Mouse (Mus musculus): ENCODE data around the gene Myo3b.

Myo3b gene

DNA sequence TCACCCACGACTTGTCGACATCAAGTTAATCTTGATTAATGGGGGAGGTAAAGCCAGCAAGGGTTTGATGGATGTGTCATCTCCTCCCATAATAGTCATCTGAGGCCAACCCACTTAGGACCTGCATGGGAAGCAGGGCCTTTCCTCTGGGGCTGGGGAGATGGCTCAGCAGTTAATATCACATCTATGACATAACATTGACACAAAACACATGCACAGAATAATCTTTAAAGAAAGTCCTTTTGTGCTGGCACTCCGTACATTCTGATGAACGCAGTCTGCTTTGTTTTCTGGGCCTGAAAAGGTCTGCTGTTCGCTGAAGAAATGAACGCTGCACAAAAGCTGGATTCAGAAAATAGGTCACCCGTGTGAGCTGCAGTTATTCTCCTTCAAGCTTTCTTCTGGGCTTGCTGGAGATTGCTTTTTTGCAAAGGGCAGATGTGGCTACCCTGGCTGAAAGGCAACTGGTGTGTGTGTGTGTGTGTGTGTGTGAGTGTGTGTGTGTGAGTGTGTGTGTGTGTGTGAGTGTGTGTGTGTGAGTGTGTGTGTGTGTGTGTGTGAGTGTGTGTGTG lies 26.9 kb downstream of the Myo3b start:
- WGBS: 55% methylated on average over 7 of the region's 7 CpGs

DNA sequence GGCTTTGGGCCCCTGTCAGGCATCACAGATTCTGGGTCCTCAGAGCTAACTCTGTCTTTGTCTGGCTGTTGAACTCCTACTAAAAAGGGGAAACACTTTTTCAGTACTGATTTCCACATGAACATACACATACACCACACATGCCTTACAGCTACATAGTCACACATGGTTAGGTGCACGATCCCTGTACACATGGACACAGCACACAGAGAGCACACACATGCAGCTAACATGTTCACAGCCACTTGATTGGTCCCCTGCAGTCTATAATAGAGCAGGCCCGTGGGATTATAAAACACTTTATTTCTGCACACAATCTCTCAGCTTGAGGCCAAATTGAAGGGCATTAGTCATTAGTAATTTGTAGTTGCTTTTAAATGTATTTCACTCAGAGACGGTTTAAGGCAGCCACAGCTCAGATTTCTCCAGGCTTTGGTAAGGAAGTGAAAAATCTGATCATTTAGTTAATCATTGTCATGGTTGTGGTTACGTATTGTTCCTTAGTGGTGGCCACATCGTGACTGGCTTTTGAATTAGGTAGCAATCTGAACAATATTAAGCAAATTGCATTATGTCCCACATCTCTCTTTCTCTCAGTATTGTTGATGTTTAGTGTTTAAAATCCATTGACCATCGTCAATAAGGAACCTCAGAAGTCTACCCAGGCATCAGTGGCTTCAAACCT lies 27.6 kb downstream of the Myo3b start:
- 81% methylated on average over 6 of the region's 6 CpGs for WGBS

DNA sequence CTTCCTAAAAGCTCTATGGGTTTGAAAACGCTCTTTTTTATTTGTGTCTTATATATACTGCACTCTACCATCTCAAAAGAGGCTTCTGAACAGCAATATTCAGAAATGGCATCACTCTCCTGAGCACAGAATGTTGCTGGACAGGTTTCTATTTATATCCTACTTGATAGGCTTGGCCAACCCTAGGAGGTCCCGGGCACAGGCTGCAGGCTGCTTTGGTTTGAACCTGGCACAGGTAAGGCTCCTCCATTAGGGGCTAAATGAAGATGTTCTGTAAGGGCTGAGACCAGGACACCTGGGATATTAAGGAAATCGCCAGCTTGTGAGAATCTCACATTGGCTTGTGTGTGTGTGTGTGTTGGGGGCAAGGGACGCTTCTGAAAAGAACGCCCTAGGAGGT lies 30.9 kb downstream of the Myo3b start:
- WGBS: 86% methylated on average over 5 of the region's 5 CpGs

DNA sequence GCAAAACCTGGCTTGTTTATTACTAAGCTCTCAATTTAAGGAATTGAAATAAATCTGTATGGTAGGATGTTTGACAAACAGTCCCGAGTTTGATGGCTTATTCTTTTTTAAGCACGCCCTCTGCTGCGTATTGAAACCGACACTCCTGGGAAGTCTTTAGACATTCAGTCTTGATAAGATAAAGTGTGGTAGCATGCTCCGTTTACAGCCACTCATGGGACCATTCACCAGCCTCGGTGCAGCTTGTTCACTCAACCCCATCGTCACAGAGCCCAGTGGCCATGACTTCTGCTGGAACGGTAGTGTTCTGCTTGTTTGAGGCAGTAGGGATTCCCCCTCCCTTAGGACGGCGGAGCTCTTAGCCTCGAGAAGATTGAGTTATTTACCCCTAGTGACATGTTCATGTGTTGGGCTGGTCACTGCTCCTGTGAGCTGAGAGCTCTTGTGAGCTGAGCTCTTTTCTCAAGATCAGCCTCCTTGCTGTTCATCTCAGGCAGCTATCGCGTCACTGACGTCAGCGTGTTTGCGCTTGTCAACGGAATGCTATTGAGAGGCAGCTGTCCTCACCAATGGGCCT lies 44.6 kb downstream of the Myo3b start:
- 86% methylated on average over 17 of the region's 17 CpGs for WGBS

- WGBS: 80% methylated on average over 2 of the region's 2 CpGs
Observed at GRCm38 (mm10) chr2:70091261-70091660, 52.3 kb downstream of the Myo3b start.

DNA sequence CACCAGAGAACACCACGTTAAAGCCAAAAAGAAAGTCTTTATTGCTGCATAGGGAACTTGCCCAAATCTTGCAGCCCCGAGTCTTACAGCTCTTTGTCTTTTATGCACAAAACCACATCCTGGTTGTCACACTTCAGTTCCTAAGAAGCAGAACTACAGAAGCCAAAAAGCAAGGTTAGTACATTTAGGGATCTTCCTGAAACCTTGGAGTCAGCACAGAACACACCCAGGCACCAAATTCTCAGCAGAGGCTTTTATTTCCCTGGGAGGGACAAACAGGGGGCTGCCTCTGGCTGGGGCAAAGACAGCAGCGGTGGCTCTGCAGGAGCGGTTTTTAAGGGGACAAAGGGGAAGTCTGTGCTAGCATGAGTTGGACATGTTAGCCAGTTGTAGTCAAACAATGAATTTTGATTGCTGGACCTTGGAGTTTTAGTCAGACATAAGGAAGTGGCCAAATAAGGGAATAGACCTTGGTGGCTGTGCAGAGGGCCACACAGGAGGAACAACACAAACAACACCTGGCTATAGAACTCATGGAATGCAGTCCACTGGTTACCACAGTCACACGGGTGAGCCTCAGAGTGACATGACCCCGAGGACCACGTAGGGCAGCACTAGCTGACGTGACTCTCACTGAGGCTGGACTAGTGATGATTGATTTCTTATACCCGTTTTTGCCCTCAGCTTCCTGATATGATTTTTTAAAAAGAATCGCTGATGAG lies 53.0 kb downstream of the Myo3b start:
- WGBS: 70% methylated on average over 10 of the region's 10 CpGs

DNA sequence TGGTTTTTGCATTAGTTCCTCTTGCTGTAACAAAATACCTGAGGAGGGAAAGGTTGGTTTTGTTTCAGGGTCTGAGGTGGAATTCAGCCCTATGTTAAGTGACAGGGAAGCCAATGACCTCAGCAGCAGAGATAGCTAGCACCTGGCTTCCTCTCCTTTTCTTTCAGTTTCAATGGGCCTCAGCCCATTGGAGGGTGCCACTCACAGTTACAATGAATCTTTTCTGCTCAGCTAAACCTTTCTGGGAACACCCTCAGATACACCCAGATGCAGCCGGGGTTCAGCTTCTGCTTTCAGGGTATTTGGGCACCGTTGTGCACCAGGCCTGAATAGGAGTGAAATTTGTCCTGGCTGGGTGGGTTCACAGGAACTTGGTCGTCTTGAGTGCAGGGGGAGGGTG lies 53.7 kb downstream of the Myo3b start:
- WGBS: 59% methylated on average over 3 of the region's 3 CpGs

DNA sequence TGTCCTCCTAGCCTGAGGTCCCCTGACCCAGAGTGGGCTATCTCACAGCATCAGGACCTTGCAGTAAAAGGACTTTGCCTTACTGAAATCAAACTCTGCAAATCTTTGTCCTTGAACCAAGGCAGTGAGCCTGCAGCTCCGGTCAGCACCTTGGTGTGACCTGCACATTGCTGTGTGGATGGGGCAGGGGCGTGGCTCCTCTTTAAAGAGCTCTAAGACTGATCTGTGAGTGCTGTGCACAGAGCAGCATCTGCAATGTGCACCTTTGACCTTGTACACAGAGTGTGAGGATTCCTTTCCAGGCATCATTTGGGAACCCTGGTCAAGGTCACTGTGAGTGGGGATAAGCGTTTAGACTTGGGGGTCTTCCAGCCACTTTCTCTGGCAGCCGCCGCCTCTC lies 55.5 kb downstream of the Myo3b start:
- WGBS: 88% methylated on average over 5 of the region's 5 CpGs

GRCm38 (mm10) chr2:70097229-70098095 lies 58.5 kb downstream of the Myo3b start:
- 55% methylated on average over 15 of the region's 15 CpGs for WGBS

DNA sequence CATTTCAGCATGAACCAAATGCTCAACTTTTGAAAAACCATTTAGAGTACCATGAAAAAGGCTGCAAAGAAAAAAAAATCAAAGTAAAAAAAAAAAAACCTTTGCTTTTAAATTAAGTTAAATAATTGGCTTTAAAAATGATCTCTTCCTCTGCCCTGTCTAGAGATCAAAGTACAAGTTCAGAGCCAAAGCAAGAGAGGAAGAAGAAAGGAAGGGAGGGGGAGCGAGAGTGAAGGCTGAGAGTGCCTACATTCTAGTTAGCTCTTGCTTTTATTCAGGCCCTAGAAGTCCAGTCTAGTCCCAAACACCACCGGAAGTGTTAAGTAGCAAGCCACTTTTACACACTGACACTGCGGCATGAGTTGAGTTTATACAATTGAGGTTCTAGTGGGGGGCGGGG lies 60.5 kb downstream of the Myo3b start:
- WGBS: 83% methylated on average over 4 of the region's 4 CpGs

DNA sequence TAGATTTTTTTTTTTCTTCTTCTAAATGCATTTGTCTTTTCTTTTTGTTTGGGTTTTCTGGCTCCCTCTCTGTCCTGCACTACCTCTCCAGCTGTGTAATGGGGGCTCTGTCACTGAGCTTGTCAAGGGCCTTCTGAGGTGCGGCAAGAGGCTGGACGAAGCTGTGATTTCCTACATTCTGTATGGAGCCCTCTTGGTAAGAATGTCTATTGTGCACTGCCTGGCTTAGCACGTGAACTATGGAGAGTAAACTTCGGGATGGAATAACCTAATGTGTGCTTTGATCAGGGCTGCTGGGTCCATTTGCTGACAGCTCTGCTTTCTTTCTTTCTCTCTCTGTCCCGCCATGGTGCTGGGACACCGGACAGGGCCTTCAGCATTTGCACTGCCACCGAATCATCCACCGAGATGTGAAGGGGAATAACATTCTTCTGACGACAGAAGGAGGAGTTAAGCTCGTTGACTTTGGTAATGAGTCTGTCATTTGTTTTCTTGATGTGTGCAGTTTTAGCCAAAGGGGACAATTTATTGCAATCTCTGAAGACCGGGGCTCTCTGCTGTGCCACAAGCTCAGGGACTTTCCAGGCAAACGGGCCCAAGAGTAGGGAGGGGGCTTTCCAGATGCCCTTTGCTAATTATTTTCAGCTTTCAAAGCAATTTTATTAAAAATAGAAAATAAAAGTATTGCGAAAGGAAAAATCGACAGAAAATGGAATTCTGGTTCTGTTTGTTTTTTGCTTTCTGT lies 66.5 kb downstream of the Myo3b start:
- 70% methylated on average over 14 of the region's 14 CpGs for WGBS

DNA sequence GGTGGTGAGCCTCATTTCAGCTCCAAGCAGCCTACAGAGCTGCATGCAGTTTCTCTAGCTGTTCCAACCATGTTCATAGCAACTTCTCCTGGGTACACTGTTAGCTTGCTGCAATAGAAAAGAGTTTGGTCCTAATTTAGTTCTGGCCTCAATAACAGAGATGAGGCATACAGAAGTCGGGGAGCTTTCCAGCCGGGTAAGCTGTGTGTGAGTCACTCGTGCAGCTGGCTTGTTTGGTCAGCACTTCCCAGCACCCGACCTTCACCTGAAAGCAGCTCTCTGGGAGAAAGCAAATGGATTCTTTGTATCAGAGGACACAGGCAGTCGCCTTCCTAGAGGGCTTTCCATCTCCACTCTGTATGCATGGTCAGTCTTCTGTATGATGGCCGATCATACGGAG lies 70.1 kb downstream of the Myo3b start:
- 52% methylated on average over 7 of the region's 7 CpGs for WGBS

DNA sequence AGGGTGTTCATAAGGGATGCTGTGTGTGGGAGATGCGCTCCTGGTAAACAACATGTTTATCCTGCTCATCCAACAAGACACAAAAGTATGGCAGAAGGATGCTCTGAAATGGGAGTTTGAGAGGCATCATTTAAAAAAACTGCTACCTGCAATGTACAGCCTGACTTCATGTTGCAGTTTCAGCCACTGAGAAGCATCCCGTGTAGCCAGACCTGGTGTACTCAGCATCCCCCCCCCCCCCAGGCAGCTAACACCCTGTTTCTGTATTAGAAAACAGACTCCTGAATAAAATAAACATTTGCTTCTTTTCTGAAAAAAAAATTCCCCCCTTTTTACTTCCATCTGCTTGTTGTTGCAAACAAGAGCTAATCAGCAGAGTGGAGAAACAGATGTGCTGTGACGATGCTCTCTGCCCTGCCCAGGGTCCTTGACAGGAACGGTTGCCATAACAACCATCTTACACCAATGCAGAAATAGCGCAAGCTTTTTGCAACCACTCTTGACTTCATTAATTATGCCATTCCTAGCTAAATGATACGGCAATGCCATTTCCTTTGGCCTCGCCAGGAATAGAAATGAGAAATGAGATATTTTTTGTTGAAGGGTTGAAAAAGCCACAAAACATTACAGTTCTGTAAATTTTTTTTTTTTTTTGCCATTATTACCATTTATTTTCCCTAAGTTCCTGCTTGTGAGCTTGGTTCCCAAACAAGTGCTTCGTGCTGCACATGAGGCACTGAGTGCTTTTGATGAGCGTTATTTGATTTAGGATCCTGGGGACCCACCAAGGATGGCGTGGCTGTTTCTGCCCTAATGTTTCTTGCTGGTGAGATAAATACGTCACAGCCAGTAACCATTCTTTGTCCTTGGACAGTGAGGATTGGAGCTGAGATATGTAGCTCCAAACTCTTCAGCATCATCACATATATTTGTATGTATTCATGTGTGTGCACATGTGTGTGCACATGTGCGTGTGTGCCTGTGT lies 75.2 kb downstream of the Myo3b start:
- 60% methylated on average over 12 of the region's 12 CpGs for WGBS

DNA sequence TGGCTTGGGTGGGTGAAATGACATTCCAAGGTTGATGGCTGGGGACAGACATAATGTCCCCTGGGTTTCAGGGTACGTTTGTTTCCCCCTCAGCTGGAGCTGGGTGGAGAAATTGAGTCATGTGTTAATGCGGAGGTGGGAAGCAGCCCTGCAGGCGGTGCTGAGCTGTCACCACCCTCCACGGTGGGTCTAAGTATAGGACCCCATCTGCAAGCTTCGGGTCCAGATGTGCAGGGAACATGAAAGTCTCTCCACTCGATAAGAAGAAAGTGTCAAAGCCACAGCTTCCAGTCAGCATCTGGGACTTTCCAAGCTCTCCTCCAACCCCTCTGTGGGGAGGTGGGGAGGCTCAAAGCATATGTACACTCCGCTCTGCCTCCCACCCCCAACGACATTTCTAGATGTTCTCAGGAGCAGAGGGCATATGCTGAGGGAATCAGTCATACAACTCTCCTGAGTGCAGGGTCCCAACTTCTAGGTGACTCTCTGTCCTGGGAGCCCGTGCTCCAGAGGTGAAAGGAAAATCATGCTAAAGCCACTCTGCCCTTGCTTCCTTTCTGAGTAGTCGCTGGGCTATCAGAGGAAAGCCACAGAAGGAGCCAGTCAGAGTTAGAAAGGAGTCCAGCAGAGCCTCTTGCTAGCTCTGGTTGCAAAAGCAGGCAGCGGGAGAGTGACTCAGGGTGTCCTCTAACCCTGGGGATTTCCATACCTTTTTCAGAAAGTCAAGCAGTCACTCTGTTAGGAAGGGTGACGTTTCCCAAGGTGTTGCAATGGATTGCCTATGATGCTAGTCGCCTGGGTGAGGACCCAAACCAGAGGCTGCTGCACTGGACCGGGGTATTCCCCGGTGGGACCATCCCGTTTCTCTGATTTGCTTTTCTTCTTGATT lies 79.7 kb downstream of the Myo3b start:
- 60% methylated on average over 16 of the region's 16 CpGs for WGBS

- WGBS: 80% methylated on average over 2 of the region's 2 CpGs
Observed at GRCm38 (mm10) chr2:70119265-70119663, 80.3 kb downstream of the Myo3b start.

- WGBS: 39% methylated on average over 10 of the region's 10 CpGs
Observed at GRCm38 (mm10) chr2:70126330-70126729, 87.4 kb downstream of the Myo3b start.

- WGBS: 1% methylated on average over 13 of the region's 13 CpGs
Observed at GRCm38 (mm10) chr2:70126783-70127182, 87.9 kb downstream of the Myo3b start.

- WGBS: 5% methylated on average over 21 of the region's 21 CpGs
Observed at GRCm38 (mm10) chr2:70127351-70128148, 88.6 kb downstream of the Myo3b start.
